Mouse (Mus musculus) gastrocnemius, postnatal 4 days (tissue): Measurements from ENCODE around the gene Nfe2l3. TPM values are rescaled to one million over a fixed set of nuclear protein-coding genes. Genes with fewer than 3 reads are reported as not detected.
A peak's percentile ranks its signal among the peaks of the same experiment; 100 is the strongest.

Source experiments
- DNase-seq, 2 experiments: peaks; one replicate each; pipeline ENCODE4 v3.0.0; 2021 to 2022; ENCODE audit warnings: low spot score in 2 of 2, mixed read lengths in 2 of 2
- total RNA-seq, 2 experiments: library from RNA; stranded (reverse); gene quantifications; 2 replicates each; pipeline ENCODE4 v1.2.3; 2021

Nfe2l3 gene
- total RNA-seq, 2 experiments from 2014 or later, result 0.23 to 0.25 TPM

DNA sequence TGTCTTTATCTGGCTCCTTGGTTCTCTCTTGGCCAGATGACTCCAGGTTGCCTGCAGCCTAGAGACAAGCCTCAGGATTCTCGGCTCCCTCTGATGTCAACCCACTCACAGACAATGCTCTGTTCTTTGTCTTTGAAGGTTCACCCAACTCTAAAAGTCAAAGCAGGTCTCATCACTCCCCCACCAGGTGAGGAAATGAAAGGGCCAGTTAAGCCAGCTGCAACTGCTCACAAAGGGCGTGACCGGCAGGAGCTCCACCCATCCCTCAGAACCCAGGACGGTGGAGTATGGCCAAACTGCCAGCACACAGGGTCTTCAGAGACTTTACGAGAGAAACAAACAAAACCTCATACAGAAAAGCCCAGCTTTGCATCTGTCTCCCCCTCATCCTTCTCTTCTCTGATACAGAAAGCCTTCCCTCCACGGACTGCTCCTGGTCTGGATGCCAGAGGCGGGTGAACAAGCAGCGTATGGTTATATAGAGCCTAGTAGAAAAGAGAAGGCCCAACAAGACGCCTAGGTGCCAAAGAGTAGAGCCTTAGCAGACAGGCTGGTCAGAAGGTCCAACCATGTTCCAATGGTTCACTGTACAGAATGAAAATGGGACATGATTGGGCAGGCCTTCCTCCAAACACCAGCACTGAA lies 9.8 kb downstream of the Nfe2l3 start:
- no peak for DNase-seq

DNA sequence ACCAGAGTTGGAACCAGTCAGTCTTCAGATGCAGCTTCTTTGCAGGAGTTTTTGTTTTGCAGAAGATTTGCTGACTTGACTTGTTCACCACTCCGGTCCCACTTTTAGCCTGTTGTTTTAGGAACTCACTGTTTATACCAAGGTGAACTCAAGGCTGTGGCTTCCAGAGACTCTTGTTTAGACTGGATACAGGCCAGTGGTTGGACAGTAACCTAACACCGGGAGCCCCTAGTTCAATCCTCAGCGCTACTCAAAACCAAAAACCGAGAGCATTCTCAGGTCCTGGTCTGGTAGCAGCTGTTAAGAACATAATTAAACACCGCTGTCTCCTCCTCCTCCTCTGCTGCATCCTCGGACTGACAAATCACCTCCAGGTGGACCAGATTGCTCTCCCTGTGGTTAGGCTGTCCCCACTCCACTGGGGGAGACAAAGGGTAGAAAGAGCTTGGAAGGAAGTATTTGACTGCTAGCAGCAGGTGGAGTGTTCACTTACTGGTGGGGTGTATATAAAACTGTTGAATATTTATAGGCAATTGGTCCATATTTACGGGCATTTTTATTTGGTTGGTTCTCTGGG lies 20.5 kb downstream of the Nfe2l3 start:
- DNase-seq, result no peak

DNA sequence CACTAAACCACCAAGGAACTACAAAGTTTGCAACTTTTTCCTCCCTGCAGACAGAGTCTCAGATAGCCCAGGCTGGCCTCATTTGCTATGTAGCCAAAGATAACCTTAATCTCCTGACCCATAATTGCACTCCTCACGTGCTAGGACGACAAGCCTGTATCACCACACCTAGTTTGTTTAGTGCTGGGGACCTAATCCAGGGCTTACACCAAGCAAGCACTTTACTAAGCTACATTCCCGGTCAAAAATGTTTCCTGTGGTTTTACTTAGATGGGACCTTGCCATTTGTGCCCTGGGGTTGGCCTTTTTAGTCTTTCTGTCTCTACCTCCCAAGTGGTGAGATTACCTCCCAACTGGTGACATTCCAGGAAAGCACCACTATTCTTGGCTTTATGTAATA lies 22.5 kb downstream of the Nfe2l3 start:
- no peak for DNase-seq

DNA sequence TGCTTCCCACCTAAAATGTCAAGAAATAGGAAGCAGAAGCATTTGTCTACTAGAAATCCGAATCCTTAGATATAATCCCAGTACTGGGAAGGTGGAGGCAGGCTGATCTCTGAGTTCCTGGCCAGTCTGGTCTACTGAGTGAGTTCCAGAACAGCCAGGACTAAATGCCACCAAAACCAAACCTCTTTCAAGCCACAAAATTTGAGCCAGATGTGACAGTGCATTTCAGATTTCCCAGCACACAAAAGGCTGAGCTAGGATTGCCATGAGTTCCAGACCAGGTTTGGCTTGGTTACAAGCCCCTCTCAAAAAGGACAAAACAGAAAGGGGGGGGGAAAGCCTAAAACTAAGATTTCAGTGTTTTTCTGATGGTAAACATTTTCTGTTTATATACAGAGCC lies 23.7 kb downstream of the Nfe2l3 start:
- no peak for DNase-seq

DNA sequence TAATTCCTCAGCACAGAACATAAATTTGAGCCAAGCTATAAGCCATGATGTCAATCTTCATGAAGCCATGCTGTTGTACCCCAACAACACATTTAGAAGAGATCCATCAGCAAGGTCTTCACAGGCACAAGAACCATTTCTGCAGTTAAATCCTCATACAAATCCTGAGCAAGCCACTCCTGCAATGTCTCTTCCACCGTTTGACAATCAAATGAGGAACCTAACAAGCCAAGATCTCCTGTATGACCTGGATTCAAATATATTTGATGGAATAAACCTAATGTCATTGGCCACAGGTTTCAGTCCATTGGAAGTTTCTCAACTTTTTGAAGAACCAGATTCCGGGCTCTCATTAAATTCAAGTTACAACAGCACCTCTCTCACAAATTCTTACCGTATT lies 24.8 kb downstream of the Nfe2l3 start:
- no peak for DNase-seq

GRCm38 (mm10) chr6:51457770-51458387 lies 25.4 kb downstream of the Nfe2l3 start:
- no peak for DNase-seq

GRCm38 (mm10) chr6:51458925-51459312 lies 26.4 kb downstream of the Nfe2l3 start:
- no peak for DNase-seq

DNA sequence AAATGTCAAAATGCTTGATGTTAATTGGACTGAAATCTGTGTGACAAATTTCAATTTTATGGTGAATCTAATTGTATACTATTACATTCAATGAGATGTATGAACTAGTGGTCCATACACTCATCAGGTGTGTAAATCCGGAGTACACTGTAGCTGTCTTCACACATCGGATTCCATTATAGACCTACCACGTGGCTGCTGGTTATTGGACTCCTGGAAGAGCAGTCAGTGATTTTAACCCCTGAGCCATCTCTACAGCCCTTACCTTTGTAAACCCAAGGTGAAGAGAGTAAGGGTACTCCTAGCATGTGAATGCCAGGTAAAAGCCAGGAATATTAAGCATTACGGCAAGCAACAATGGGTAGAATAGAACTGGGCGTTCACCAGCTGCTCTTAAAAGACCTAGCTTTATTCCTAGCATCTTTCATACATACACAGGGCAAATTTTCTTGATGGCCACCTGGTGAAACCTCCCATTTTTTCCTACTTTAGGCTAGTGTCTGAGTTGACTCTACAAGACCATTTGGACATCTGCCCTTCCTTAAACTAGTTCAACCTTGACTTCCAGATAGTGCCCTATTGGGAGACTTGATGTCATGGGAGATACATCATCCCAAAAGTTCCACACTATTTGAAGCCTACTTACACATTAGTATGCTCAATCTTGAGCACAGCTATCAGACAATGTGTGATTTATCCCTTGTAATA lies 27.0 kb downstream of the Nfe2l3 start:
- no peak for DNase-seq

DNA sequence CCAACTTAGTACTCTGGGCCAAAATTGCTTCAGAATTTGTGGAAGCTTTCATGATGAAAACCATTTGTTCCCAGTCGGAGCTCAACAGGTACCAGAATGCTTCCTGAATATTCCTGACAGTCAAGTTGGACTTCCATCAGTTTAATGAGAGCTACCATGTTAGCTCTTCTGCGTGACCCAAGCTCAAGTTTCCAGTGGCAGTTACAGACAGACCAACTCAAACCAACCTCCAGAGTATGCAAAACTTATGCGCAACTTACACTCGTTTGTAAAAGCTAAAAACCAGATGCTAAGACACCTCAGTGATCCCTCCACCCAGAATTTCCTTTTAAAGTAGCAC lies 27.5 kb downstream of the Nfe2l3 start:
- DNase-seq, result no peak

DNA sequence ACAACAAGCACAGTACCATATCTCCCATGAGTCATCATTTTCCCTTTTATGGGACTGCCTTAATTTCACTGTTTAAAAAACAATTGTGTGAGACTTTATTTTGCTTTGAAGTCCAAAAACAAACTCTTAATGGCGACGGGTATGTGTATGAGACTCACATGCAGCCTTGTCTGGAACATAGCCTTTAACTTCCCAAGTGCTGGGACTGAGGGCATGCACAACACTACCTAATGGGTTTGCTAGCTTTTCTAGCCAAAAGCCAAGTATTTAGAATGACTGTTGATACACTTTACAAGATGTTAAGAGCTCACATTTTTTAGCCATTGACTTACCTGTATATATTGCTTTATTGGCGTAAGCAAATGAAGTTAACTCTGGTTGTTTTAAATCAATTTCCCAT lies 27.9 kb downstream of the Nfe2l3 start:
- no peak for DNase-seq

- no peak for DNase-seq
Measured at GRCm38 (mm10) chr6:51467649-51468048, 35.2 kb downstream of the Nfe2l3 start.

- peak; percentile 59 to 82 for DNase-seq
Measured at GRCm38 (mm10) chr6:51468891-51469561, 36.6 kb downstream of the Nfe2l3 start.

DNA sequence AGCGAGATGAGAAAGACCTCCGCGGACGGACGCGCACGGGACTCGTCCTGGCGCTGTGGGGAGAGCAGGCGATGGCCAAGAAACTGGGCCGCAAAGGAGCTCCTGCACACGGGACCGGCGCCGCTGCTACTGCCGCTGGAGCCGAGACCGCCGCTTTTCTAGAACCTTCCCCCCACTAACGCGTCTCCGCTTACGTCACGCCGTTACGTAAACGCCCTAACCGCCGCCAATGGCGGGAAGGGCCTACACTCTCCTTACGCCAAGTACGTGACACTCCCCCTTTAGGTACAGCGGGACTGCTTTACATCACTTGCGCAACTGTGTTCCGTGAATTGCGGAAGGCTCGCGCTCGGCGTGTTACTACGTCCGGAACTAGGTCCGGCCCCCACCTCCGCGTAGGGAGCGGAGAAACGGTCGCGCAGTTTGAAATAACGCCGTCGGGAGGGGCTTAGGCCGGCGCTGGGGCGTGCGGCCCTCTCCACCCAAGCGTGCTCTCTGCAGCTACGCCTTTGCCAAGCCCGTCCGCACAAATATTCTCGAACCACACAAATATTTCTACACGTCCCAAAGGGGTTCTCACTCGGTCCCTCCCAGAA lies 37.3 kb downstream of the Nfe2l3 start, which contains the start of gene Hnrnpa2b1:
Gene Hnrnpa2b1 (minus strand): TSS at position 180 of the 596 bp plus-strand sequence.
- peak; percentile 98 for DNase-seq

GRCm38 (mm10) chr6:51470311-51471178 lies 38.1 kb downstream of the Nfe2l3 start, which contains the start of gene Cbx3:
Gene Cbx3, plus strand, starts transcription at chr6:51470360.
- DNase-seq, result peak; percentile 85 to 89

DNA sequence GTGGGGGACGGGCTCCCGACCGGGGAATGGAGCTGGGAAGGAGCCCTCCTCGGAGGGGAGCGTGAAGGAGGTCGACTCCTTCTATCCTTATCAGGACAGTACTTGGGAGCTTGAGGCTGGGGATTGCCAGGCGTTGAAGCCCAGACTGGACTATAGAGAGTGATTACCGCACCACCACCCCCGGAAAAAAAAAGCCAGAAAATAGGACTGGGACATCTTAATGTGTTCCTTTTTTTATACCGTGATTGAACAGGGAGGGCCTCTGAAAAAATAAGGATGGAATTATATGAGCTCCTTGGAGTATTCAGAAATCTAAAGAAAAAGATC lies 38.7 kb downstream of the Nfe2l3 start:
- no peak for DNase-seq

DNA sequence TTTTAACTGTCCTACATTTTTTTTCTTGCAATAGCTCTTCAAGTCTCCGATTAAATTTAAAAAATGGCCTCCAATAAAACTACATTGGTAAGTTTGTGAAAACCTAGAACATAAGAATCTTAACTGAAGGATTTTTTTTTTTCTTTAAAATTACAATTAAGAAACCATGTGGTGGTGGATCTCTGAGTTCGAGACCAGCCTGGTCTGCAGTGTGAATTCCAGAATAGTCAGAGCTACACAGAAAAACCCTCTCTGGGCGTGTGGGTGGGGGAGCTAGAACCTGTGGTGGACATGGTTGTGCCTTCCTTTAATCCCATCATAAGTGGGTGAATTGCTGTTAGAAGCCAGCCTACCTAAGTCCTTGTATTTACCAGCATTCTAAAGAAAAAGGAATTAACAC lies 39.3 kb downstream of the Nfe2l3 start:
- no peak for DNase-seq

GRCm38 (mm10) chr6:51472213-51472612 lies 39.7 kb downstream of the Nfe2l3 start:
- DNase-seq, result no peak

DNA sequence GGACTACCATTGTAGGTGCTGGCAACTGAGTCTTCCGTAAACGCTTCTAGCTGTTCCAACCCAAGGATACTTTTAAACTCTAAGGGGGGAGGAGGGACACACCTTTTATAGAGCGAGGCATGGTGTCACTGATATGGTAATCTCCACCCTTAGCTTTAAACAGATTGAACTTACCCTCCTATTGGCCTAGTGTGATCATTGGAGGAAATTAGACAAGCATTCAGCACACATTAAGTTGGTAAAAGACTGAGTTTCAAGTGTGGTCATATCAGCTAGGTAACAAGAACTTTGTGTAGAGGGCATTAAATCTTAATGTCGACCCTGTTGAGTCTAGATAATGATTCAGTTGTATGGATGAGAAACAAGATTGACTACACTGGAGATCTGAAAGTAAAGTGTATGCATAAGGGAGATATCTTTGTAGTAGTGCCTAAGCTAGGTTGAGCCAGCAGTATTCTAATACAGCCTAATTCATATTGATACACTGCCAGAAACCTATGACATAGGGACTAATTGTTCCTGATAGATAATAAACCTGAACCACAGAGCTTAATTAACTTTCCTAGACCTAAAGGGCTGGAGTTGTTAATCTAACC lies 46.8 kb downstream of the Nfe2l3 start:
- no peak for DNase-seq

- DNase-seq, result no peak
Measured at GRCm38 (mm10) chr6:51481548-51481947, 49.1 kb downstream of the Nfe2l3 start.

- DNase-seq, result no peak
Measured at GRCm38 (mm10) chr6:51483861-51484260, 51.4 kb downstream of the Nfe2l3 start.
